Mouse (Mus musculus): Measurements from ENCODE around the gene G430095P16Rik. TPM values are rescaled to one million over a fixed set of nuclear protein-coding genes. Genes with fewer than 3 reads are reported as not detected.

The G430095P16Rik gene
- total RNA-seq, 2 experiments from 2014 or later = 0.66 to 1.1 TPM

DNA sequence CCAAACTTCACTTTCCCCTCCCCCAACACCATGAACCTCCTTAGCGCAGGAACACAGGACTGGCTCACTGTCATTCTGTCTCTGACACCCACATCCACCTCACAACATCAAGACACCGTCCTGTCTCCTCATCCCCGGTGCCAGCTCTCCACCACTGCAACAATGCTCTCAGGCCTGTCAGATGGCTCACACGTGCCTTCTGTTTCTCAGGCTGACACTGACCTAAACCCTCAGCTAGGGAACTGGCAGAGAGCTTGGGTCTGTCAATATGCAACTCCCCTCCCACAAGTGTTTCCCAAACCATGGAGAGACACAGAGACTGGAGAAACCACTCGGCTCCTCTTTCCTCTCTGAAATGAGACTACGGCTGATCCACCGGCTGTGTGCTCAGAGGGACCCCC is 37.6 kb downstream of the G430095P16Rik start:
- intact Hi-C loops (cut with DNase I; ENCODE audit: low total_unique reads) = no loop called here
- DNase-seq = no peak

DNA sequence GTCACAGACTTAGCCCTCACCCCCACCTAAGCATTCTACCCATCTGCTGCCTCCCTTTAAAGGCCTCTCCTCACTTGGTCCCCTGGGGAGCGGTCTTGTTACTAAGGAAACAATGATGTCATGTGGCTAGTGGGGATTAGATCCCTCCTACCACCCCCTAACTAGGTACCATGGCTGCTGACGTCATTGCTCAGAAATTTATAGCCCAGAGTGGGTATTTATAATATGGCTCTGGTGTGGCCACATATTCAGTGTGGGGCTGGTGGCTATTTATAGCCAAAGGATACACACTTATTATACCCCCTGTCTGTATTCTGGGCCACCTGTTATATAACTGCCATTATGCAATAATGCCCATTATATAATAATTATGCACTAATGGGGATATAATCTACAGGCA is 38.1 kb downstream of the G430095P16Rik start:
- intact Hi-C loops (cut with DNase I; ENCODE audit: low total_unique reads) = no loop called here
- DNase-seq = no peak

DNA sequence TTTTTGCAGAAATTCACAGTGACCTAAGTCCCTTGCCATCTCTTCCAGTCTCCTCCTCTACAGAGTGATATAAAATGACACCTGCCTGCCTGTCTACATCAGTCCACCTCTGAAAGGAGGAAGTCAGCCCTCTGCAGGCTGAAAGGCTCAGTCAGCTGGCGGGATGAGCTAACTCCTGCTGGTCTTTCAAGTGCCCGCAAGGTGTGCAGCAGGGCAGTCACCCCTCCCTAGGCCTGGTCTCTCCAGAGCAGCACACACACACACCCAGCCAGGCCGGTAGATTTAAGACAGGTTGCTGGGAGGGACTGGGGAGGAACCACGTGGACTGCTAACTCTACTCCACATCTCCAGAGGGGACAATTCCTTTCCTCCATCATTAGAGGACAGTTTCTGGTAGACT is 41.3 kb downstream of the G430095P16Rik start:
- intact Hi-C loops (cut with DNase I; ENCODE audit: low total_unique reads) = no loop called here
- DNase-seq = no peak

DNA sequence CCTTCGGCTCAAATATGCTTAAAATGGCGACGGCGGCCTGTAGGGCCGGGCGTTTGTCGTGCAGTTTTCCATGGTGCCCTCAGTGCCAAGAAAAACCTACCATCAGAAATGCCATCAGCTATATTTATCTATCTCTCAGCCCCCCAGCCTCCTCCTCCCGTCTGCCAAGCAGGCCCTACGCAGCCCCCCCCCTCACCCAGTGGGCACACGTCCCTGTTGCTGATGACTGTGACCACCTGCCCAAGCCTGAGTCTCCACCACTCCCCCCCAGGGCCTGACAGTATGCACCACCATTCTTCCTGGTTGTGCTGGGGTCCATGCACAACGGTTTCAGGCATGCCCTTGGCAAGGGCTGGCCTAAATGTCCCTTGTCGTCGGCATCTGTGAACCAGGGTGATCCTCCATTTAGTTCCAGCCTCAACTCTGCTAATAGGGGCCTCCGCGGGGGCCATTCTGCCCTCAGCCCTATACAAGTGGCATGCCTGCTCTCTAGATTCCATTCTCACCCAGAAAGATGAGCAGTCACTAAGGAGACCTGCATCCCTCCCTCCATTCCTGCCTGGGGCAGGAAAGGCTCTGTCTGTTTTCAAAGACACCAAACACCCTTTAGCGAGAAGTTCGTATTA is 42.2 kb downstream of the G430095P16Rik start:
- intact Hi-C loops (cut with DNase I; ENCODE audit: low total_unique reads) = no loop called here
- no peak for DNase-seq

DNA sequence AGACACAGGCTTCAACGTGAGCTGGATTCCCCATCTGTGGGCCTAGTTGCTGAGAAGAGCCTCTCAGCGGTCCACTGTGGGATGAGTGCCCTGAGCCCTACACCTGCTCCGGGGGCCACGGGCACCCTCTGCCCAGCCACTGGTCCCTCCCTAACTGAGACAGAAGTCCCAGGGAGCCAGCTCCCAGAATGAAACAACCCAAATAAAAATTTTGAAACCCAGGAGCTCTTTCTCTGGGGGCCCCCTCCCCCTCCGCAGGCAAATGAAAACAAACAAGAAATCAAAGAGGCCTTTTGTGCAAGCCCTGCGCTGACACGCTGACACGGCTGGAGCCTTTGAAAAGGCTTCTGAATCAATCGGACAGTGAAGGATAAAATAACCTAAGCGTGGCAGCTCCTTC is 42.8 kb downstream of the G430095P16Rik start:
- intact Hi-C loops (cut with DNase I; ENCODE audit: low total_unique reads) = no loop called here
- no peak for DNase-seq

DNA sequence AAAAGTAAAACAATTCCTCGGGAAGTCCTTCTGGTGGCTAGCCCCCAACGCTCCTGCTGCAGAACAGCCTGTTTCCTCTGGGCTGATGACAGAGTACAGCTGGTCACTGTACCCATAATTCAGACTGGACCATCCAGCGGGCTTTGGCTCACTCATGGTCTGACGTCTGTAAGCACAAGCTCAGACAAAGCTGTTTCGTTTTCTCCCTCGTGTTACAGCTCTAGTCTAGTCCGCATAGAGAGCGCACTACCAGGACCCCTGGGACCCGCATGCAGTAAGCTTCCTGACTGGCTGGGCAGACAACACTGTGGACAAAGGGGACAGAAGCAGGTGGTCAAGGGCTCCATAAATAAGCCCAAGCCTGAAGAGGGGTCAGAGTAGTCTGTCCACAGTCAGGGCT is 43.6 kb downstream of the G430095P16Rik start:
- DNase-seq = no peak
- intact Hi-C loops (cut with DNase I; ENCODE audit: low total_unique reads) = no loop called here

DNA sequence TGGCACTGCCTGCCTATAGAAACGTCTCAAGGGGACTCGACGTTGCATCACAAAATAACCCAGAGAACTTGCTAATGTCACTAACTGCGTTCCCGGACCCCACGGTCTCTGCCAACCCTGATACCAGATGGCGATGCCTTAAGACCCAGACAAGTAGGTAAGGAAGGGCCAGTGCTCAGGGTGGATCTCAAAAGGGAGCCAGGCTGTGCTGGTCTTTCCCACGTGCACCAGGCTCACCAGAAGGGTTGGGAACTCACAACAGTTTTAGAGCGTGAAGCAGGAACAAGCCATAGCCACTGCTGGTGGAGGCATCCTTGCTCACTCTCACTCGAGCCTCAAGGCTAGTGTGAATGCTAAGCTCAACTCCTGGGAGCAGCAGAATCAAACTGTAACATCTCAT is 44.4 kb downstream of the G430095P16Rik start:
- intact Hi-C loops (cut with DNase I; ENCODE audit: low total_unique reads) = no loop called here
- no peak for DNase-seq

DNA sequence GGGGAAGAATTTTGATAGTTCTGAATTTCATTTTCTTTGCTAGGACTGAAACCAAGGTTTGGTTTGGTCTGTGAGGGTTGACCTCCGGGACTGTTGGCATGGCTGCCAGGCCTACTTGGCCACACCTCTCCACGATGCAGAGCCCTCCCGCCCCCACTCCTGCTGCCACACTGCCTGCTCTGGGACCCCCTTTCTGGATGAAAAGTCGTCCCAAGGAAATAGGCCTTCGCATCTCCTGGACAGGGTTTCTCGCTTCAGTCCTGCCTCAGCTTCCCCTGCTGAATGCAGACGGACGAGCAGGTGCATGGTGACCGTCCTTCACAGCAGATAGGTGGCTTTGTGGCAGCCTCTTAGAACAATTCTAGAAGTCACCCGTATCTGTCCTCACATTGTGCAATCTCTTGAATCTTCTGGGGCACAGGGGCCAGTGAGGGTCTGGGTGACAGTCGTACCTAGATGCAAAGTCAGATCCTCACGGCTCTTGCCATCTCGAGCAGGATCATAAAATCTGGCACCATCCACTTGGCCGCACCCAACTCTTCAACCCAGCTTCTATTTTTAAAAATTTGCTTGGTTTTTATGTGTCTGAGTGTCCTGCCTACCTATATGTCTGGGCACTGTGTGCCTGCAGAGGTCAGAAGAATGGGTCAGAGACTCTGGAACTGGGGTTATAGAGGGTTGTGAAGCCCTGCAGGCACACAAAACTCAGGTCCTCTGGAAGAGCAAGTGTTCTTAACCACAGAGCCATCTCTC is 45.7 kb downstream of the G430095P16Rik start:
- DNase-seq = no peak
- intact Hi-C loops (cut with DNase I; ENCODE audit: low total_unique reads) = no loop called here

DNA sequence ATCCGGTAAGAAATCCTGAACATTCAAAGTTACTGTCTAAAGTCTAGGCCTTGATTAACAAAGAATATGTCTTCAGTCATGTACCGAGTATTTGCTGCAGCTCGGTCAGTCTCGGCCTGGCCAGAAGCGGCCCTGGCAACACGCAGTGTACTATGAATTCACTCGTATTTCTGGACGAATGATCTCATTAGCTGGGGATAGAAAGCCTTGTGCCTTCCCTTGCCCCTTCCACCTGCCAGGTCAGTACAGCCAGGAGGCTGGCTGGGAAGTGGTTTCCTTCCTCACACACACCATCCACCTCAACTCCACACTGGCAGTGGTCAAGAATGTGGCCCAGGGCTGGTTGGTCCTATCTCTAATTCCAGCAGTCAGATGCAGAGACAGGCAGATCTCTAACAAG is 46.5 kb downstream of the G430095P16Rik start:
- DNase-seq = no peak
- intact Hi-C loops (cut with DNase I; ENCODE audit: low total_unique reads) = no loop called here

DNA sequence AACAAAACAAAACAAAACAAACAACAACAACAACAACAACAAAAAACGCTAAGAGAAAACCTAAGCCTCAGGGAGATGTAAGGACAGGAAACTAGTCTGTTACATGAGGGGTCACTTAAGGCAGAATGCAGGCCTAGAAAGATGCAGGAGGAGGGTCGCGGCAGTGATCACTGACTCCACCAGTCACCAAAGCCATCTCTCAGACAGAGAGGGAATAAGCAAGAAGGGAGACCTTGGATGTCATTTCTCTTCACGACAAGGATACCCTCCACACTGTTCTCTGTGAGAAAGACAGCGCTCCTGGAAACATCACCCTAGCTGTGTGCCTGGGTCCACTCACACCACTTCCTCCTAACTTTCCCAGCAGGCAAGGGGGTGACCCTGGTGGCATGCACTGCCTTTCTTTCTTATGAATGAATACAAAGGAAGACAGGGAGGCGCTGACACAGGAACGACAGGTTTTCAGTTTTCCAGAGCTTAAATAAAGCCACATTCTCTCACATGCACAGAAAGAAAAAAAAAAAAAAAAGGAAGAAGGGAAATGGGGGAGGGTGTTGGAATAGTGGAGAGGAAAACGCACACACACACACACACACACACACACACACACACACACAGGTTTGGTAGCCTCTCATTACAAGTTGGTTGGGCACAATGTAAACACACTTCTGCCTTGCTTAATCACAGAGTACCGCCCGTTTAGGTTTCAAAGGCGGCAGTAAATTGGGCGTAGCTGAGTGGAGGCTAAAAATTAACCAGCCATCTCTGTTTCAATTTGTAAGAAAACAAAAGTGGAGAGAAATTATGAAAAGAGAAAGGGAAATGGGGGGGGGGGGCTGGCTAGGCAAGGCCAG is 47.5 kb downstream of the G430095P16Rik start:
- intact Hi-C loops (cut with DNase I; ENCODE audit: low total_unique reads) = no loop called here
- DNase-seq = no peak

DNA sequence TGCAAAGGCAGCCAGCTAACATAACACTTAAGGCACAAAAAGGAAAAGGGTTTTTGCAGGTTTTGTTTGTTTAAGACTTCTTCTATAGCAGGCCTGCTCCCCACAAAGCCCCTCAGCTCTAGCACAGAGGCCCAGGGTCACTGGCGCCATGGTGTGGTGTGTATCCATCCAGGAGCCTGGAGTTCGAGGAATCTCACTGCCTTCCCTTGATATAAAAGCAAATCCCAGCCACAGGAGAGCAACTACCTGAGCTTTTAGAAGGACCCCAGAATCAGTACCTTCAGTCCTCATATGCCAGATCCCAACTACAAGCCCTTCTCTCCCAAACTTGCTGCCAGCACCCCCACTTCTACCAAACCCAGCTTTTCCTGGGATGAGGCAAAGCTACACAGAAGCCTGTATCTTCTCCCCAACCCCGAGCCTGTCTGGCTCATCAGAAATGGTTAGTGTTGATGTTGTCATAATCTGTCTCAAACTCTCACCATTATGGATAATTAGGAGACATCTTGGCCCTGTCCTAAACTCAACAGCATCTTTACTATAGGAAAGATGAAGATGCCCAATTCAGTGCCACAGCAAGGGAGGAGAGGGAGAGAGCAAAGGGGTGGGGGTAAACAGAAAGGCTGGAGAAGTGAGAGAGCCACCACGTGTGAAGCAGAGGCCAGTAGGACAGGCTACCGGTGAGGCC is 48.3 kb downstream of the G430095P16Rik start:
- intact Hi-C loops (cut with DNase I; ENCODE audit: low total_unique reads) = no loop called here
- DNase-seq = no peak

DNA sequence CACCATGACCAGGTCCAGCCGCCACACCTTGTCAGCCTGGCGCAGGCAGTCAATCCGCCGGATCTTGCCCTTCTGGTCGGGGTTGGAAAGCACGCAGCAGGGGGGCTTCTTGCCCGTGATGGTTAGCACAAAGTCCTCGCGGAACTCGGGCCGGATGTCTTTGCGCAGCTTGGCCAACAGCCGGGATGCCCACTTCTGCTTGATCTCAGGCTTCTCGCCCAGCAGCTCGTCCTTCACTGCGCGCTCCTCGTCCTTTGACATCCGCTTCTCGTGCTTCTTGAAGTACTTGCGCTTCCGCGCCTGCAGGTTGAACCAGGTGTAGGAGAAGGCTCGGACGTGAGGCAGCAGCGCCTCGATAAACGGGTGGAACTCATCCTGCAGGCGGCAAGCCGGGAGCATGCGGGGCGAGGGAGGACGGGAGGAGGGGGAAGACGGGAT is 49.2 kb downstream of the G430095P16Rik start:
- no peak for DNase-seq
- intact Hi-C loops (cut with DNase I; ENCODE audit: low total_unique reads) = no loop called here

DNA sequence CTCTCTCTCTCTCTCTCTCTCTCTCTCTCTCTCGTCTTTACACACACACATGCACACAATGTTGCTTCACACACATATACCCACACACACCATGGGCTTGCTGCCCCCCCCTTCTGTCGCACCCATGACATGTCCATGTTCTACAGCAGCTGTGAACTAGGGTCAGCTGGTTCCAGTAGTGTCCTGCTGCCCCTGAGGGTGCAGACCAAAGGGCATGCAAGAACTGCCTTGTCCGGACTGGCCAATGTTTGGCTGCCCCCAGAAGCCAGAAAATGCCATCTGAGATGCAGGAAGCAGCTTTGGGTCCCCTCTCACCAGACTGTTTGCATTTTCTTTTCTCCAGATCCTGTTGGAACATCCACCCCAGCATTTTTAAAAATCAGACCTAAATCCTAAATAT is 49.8 kb downstream of the G430095P16Rik start:
- intact Hi-C loops (cut with DNase I; ENCODE audit: low total_unique reads) = no loop called here
- no peak for DNase-seq

DNA sequence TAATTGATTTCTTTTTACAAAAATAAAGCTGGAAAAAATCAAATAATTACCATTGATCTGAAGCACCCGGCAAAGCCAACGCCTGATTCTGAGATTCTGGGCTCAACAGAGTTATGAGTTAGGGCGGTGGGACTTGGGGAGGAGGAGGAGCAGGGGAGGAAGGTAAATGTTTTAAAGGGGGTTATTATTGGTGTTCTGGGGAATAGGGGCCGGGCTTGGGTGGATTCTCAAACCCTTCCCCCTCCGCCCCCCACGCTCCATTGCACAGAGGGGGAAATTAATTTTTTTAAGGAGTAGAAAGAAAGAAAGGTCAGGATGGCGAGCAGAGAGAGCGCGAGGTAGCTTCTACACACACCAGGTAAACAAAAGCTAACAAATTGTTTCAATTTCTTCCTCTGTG is 50.5 kb downstream of the G430095P16Rik start:
- intact Hi-C loops (cut with DNase I; ENCODE audit: low total_unique reads) = no loop called here
- DNase-seq = no peak

DNA sequence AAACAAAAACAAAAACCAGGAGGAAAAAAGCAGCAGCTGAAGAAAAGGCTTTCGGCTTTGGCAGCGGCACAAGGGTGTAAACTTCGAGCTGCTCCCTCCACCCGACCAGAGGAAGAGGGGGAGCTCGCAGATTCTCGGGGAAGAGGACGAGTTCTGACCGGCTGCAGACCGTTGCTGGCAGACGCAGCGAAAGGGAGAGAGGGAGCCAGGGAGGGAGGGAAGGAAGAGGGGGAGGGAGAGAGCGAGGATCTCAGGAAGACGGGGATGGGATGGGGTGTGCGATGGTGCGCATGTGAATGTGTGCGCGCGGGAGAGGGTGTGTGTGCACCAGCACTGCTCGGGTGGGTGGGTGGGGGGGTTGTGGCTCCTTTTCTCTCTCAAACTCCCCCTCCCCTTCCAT is 51.0 kb downstream of the G430095P16Rik start:
- intact Hi-C loops (cut with DNase I; ENCODE audit: low total_unique reads) = no loop called here
- DNase-seq = peak; percentile 90

DNA sequence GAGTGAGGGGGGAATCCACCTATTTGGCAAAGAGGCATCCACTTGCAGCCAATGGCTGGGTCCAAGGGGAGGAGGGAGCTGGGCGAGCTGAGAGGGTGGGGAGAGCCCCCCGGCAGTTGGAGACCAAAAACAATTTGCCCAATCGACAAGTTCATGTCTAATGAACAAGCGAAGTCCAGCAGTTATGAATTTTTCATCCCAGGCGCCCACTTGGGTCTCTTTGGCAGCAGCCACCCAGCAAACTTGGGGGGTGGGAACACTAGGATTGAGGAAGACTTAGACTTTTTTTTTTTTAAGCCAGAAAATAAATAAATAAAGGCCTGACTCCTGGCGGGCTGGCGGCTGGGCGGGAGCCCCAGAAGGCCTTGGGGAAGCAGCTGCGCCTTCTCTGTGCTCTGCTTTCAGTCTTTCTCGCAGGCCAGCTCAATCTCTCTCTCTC is 51.7 kb downstream of the G430095P16Rik start:
- intact Hi-C loops (cut with DNase I; ENCODE audit: low total_unique reads) = no loop called here

DNA sequence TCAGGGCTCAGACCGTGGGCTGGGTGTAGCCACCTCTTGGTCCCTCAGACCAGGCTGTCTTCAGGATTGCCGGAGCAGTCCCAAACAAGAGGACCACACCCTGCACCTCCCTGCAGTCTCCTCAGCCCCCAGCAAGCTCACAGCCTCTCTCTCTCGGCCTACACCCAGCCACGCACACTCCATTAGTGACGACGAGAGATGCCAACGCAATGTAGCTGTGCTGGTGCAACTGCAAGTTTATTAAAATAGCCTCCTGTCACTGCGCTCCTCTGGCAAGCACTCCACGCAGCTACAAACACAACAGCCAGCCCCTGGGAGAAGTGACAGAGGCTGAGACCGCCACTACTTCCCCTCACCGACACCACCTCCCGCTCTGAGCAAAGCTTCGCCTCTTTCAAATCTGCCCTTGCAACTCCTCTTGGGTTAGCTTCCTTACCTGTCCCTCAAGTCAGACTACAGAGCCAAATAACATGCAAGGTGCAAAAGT is 52.3 kb downstream of the G430095P16Rik start:
- intact Hi-C loops (cut with DNase I; ENCODE audit: low total_unique reads) = no loop called here
- DNase-seq = peak; percentile 56

More for the DNA sequence above, 51.7 kb downstream of the G430095P16Rik start:
- peak; percentile 78 for DNase-seq

DNA sequence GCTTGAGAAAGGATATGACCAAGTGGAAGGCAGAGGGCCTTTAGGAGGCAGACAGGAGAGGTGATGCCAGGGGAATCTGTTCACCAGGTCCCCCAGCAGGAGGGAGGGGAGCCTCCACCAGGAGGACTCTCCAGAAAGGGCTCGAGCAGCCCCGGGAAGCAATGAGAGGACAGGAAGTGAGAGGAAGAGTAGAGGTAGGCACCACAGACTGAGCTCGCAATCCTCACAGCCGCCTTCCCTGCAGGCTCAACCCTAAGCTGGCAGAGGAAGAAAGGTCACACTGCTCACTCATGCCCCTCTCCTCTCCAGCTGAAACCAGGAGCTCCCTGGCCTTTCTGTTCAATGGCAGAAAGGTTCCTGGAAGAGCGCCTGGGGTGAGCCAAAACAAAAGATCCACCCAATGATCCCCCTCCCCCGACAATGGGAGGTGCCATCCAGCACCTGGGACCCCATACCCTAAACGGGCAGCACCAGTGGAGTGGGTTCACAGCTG is 52.9 kb downstream of the G430095P16Rik start:
- no peak for DNase-seq

More for the DNA sequence above, 52.9 kb downstream of the G430095P16Rik start:
- intact Hi-C loops (cut with DNase I; ENCODE audit: low total_unique reads) = no loop called here

Measured in gastrocnemius, postnatal 14 days (tissue).